Mouse (Mus musculus): ENCODE results near the gene Rnase10. TPM values are rescaled to one million over a fixed set of nuclear protein-coding genes. Genes with fewer than 3 reads are reported as not detected.

Rnase10 gene
- total RNA-seq, 1 experiment from 2014 or later, result not detected

Other genes with a start within 250 kb of the Rnase10 start
- 34.8 and 38.3 TPM in 2 replicates for gene Ttc5, start 222.2 kb upstream of the Rnase10 start, total RNA-seq (2017)
- gene Ccnb1ip1, start 200.0 kb upstream of the Rnase10 start, total RNA-seq (2017), result not detected in 2 replicates
- gene Parp2, start 199.9 kb upstream of the Rnase10 start, total RNA-seq (2017), result 79.1 and 92.3 TPM in 2 replicates
- 12.7 and 19.3 TPM in 2 replicates for gene Tep1, start 137.2 kb upstream of the Rnase10 start, total RNA-seq (2017)
- 0.32 TPM in 1 of 2 replicates, not detected in the other for gene Klhl33, start 110.2 kb upstream of the Rnase10 start, total RNA-seq (2017)
- 110 and 124 TPM in 2 replicates for gene Osgep, start 82.9 kb upstream of the Rnase10 start, total RNA-seq (2017)
- 206 and 222 TPM in 2 replicates for gene Apex1, start 82.8 kb upstream of the Rnase10 start, total RNA-seq (2017)
- gene Pip4p1, start 76.9 kb upstream of the Rnase10 start, total RNA-seq (2017), result 15.6 and 17.3 TPM in 2 replicates
- 144 and 156 TPM in 2 replicates for gene Pnp, start 76.7 kb upstream of the Rnase10 start, total RNA-seq (2017)
- 34.9 and 44.0 TPM in 2 replicates for gene Gm49342, start 63.2 kb upstream of the Rnase10 start, total RNA-seq (2017)
- gene Pnp2, start 51.8 kb upstream of the Rnase10 start, total RNA-seq (2017), result 1.5 and 5.4 TPM in 2 replicates
- gene Rnase9, start 34.1 kb downstream of the Rnase10 start, total RNA-seq (2017), result not detected in 2 replicates
- not detected in 2 replicates for gene Rnase11, start 42.4 kb downstream of the Rnase10 start, total RNA-seq (2017)
- gene Rnase12, start 49.9 kb downstream of the Rnase10 start, total RNA-seq (2017), result not detected in 2 replicates
- not detected in 2 replicates for gene Olfr750, start 66.7 kb downstream of the Rnase10 start, total RNA-seq (2017)
- gene Rnase4, start 83.3 kb downstream of the Rnase10 start, total RNA-seq (2017), result 0.82 and 2.5 TPM in 2 replicates
- gene Ang, start 83.4 kb downstream of the Rnase10 start, total RNA-seq (2017), result 1.1 TPM in 1 of 2 replicates, not detected in the other
- gene Eddm3b, start 106.7 kb downstream of the Rnase10 start, total RNA-seq (2017), result not detected in 2 replicates
- gene Rnase6, start 116.2 kb downstream of the Rnase10 start, total RNA-seq (2017), result 49.7 and 62.1 TPM in 2 replicates
- not detected in 2 replicates for gene Rnase1, start 139.0 kb downstream of the Rnase10 start, total RNA-seq (2017)
- gene Rnase2b, start 154.5 kb downstream of the Rnase10 start, total RNA-seq (2017), result not detected in 2 replicates
- not detected in 2 replicates for gene Ang2, start 191.4 kb downstream of the Rnase10 start, total RNA-seq (2017)
- not detected in 2 replicates for gene Ear14, start 195.6 kb downstream of the Rnase10 start, total RNA-seq (2017)
- not detected in 2 replicates for gene Rnase2a, start 248.4 kb downstream of the Rnase10 start, total RNA-seq (2017)